Mouse (Mus musculus) embryonic fibroblast, embryonic 13.5 days (primary cell): ENCODE data around the gene Sirt4.

Experiments used
- CTCF ChIP-seq: IDR thresholded peaks from 2 replicates; pipeline ENCODE4 v1.5.1; 2011; ENCODE audit warnings: mild to moderate bottlenecking, control low read depth, low read length, moderate library complexity, borderline replicate concordance; ENCODE audit not compliant: insufficient read depth
- POLR2A ChIP-seq: IDR thresholded peaks from 2 replicates; pipeline ENCODE4 v1.6.1; 2011; ENCODE audit warnings: low read depth, mild to moderate bottlenecking, control low read depth, low read length, moderate library complexity

DNA sequence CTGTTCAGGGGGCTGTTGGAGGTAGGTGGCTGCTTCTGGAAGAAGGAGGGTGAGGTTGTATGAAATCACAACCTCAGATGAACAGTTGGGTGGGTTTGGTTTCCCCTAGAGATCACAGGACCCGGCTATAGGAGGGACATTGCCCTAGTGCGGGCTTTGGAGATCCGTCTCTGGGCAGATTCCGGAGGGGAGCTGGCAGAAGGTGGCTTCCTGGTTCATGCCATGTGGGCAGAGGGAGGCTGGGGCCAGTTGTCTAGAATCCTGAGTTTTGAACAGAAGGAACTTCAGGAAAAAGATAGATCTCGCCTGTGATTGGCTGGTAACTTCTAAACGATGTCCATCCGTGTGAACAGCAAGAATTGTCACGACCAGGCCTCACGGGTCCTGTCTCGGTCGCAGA is 52.1 kb downstream of the Sirt4 start:
- TF ChIP-seq CTCF (no peak), POLR2A (no peak)
